In the genomic region with DNA sequence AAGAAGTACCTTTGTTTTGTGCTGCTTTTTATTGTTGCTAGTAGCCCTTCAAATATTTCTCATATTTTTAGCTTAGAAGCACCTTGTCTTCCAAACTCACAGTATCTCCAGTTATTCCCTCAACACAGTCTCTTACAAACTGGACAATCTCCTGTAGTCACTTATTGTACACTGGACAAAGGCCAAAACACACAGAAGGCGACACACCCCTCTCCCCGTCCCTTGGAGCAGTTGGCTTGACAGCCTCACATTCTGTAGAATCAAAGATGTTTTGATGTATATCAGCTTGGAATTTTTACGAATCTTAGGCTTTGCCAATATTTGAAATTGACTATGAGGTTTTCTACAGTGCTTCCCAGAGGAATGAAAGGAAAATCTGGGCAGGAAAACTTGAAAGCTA, we compare ENCODE assay signal across 20 mouse cellular contexts.
"Had no signal": no experiment of that assay in that cellular context is flagged by ENCODE, and none has a peak within 500 bp of the region (broad histone marks: within the 10 kb centered on the region; RNA-seq: fewer than 3 reads in every experiment).

No protein-coding gene starts in this region.

- H3K9ac ChIP-seq: intestine, embryonic 15.5 days; limb, embryonic 13.5 days; liver, embryonic 13.5 days; midbrain, embryonic 12.5 days; midbrain, embryonic 15.5 days; neural tube, embryonic 12.5 days; neural tube, embryonic 15.5 days had no signal

- H3K9me3 ChIP-seq: intestine, embryonic 15.5 days; limb, embryonic 13.5 days; liver, embryonic 13.5 days; midbrain, embryonic 12.5 days; midbrain, embryonic 15.5 days; neural tube, embryonic 12.5 days; neural tube, embryonic 15.5 days had no signal

- H3K36me3 ChIP-seq: intestine, embryonic 15.5 days; limb, embryonic 13.5 days; liver, embryonic 13.5 days; midbrain, embryonic 12.5 days; midbrain, embryonic 15.5 days; neural tube, embryonic 12.5 days; neural tube, embryonic 15.5 days had no signal

- H3K27me3 ChIP-seq: intestine, embryonic 15.5 days; limb, embryonic 13.5 days; liver, embryonic 13.5 days; midbrain, embryonic 12.5 days; midbrain, embryonic 15.5 days; neural tube, embryonic 12.5 days; neural tube, embryonic 15.5 days had no signal

- H3K4me1 ChIP-seq: intestine, embryonic 15.5 days; limb, embryonic 13.5 days; liver, embryonic 13.5 days; midbrain, embryonic 12.5 days; midbrain, embryonic 15.5 days; neural tube, embryonic 12.5 days; neural tube, embryonic 15.5 days had no signal

- H3K4me2 ChIP-seq: intestine, embryonic 15.5 days; limb, embryonic 13.5 days; liver, embryonic 13.5 days; midbrain, embryonic 12.5 days; midbrain, embryonic 15.5 days; neural tube, embryonic 12.5 days; neural tube, embryonic 15.5 days had no signal

- DNase-seq: kidney, adult 18-20 months; kidney, adult 9 months; kidney, postnatal 25 days; layer of hippocampus, postnatal 36 days; left cerebral cortex, postnatal 4 days; liver, embryonic 13.5 days; right cerebral cortex, adult 18-20 months; right cerebral cortex, postnatal 14 days; right cerebral cortex, postnatal 4 days; thymus, adult 2 months; thymus, postnatal 14 days; thymus, postnatal 4 days had no signal

- ATAC-seq: intestine, embryonic 15.5 days; midbrain, embryonic 15.5 days had no signal

- H3K4me3 ChIP-seq: intestine, embryonic 15.5 days; limb, embryonic 13.5 days; liver, embryonic 13.5 days; midbrain, embryonic 12.5 days; midbrain, embryonic 15.5 days; neural tube, embryonic 12.5 days; neural tube, embryonic 15.5 days had no signal

- H3K27ac ChIP-seq: intestine, embryonic 15.5 days; limb, embryonic 13.5 days; liver, embryonic 13.5 days; macrophage; midbrain, embryonic 12.5 days; midbrain, embryonic 15.5 days; neural tube, embryonic 12.5 days; neural tube, embryonic 15.5 days; stomach, postnatal 0 days had no signal
